Mouse (Mus musculus): ENCODE results near the gene Slc31a2.

Slc31a2 gene

DNA sequence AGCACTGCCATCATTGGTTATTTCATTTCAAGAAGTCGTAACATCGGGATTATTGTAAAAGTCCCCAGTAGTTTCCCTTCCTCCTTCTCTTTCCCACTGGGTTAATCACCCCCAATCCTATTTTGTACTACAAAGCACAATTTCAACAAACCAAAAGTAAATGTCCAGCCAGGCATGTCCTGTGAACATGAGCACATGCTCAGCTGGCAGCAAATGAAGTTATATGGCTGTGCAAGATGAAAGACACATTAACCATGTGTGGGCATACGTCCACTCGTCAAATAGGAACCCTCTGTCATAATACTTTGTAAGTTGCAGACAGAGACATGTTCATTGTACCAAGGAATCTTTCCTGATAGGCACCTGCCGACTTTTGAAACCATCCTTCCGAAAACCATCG, 20.6 kb downstream of the Slc31a2 start:
- no peak for DNase-seq

DNA sequence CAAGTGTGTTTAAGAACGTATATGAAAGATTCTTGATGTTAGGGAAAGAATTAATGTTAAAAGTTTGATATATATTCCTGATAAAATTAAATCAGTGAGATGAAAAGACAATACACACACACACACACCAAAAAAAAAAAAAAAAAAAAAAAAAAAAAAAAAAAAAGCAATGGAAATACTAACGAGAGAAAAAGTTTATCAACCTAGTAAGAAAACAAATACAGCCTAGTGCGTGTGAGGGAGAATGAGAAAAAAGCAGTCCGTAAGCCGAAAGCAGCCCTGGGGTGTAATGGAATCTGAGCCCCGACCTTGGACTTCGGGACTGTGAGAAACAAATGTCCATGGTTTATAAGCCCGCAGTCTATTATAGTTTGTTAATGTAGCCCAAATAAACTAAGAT, 23.2 kb downstream of the Slc31a2 start:
- no peak for DNase-seq

DNA sequence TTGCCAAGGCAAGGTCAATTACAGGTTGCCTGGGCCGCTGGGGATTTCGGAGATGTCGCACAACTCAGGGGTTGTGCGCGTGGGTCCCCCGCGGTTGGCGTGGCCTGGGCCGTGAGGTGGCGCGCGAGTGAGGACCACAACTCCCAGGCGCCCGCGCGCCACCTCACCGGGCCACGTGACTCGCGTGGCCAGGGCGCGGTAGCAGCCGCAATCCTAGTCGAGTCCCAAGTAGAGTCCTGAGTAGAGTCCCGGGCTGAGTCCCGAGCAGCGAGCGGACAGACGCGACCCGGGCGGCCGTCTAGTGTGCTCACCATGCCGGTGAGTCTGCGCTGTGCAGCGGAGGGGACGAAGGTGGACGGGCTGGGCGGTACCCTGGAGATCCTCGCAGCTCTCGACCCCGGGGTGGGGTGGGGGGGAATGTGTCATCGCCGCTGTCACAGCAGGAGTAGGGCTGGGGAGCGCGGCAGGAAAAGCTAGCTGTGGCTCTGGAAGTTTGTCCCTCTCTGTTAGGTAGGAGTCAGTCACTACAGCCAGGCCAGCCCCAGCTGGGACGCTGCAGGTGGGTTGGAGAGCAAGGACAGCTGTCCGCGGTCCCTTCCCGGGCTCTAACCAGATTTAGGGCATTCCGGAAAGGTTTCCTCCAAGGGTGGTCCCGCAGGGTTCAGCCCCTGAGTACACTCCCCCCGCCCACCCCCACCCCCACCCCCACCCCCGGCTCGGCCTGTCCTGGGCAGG, 24.1 kb downstream of the Slc31a2 start:
- DNase-seq: peak; percentile 77 to 82

DNA sequence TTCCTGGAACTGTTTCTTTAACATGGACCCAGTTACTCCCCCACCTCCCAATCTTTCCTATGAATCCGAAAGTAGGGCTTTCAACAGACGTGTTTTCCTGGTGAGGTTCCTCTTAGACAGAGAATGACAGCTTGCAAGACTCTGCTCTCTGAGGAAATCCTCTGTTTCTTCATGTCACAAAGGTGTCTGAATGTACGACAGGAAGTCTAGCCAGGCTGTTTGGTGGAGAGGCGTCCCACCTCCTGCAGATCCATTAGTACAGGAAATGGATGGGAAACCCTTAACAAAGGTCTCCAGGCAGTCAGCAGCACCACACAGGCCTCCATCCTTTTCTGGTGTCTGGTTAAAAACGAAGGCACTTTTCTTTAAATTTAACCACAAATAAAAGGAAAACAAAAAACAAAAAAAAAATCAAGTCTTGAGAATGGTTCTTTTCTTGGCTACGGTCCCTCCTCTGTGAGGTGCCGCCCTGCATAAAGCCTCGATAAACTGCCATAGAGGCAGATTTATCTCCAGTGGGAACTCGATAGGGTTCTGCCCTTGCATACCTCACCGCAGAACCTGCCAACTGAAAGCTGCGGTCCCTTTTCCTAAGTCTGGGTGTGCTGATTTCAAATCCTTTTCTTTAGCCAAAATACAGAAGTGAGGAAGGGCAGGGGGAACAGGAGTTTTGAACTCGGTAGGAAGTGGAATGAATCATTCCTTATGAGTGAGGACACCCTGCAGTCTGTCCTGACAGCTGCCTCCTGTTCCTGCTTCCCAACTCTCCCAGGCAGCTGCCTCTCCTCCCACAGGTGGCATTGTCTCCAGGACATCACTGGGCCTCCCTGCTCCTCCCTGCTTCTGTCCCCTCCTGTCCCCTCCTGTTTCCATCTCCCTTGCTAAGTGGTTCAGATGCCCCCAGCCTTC, 24.9 kb downstream of the Slc31a2 start:
- DNase-seq: peak in 1 of 2 experiments; percentile 30

DNA sequence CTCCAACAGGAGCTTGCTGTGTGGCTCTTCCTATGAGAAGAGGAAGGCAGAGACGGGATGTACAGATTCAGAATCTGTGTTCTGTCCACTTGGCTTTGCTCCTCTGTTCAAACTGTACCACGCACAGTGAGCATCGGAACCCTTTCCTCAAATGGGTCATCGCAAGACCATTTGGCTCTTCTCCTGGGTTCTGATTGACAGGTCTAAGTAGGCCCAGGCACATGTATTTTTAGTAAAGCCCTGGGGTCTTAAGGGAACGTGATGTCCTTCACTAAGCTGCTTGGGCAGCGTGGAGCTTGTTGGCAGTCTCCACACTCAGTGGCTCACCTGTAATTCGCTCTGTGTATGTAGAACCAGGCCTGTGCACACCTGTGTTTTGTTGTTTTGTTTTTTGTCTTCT, 26.9 kb downstream of the Slc31a2 start:
- no peak for DNase-seq

DNA sequence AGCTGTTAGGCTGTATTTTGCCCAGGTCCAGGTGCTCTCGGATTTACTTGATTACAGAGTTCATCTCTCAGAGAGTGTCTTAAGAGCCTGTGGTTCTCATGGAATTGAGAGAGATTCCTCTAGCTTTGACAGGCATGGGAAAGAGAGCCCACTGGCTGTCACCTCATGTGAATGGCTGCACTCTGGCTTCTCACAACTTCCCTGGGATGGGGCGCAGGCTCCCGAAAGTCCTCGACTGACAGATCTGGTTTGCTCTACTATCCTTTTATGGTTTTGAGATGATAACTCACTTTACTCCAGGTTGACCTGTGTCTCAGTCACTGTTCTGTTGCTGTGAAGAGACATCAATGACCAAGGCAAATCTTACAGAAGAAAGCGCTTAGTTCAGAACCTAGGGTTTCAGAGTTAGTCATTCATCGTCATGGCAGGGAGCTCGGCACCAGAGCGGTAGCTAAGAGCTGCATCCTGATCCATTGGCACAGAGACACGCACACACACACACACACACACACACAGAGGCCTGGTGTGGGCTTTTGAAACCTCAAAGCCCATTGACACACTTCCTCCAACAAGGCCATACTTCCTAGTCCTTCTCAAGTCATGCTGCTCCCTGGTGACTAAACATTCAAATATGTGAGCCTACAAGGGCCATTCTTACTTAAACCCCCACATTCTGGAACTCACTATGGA, 28.6 kb downstream of the Slc31a2 start:
- no peak for DNase-seq

DNA sequence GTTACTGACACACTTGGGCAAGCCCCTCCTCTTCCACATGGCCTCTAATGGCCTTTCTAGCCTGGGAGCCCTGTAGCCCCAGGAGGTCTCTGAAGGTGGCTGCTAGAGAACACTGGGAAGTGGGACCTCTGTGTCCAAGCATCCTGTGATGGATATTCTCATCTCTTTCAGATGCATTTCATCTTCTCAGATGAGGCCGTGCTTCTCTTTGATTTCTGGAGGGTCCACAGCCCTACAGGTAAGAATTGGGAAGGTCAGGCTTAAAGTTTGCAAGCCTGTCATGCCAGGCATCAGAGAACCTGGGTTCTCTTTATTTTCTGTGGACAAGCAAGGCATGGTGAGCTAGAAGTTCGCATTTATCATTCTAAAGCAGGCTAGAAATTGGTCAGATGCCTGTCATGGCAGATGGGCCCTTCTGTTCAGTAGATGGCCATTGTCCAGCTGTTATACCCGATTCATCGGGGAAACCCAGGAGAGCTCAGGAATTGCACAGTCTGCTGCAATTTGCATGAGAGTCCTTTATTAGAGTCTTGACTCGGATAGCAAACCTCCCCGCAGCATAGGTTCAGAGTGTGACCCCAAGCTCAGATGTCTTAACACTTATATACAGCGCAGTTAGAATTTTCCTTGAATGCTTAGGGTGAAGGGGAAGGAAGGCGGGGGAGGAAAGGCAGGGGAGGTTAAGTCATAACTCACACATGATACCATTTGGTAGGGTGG, 30.3 kb downstream of the Slc31a2 start:
- DNase-seq: peak; percentile 41 to 59

DNA sequence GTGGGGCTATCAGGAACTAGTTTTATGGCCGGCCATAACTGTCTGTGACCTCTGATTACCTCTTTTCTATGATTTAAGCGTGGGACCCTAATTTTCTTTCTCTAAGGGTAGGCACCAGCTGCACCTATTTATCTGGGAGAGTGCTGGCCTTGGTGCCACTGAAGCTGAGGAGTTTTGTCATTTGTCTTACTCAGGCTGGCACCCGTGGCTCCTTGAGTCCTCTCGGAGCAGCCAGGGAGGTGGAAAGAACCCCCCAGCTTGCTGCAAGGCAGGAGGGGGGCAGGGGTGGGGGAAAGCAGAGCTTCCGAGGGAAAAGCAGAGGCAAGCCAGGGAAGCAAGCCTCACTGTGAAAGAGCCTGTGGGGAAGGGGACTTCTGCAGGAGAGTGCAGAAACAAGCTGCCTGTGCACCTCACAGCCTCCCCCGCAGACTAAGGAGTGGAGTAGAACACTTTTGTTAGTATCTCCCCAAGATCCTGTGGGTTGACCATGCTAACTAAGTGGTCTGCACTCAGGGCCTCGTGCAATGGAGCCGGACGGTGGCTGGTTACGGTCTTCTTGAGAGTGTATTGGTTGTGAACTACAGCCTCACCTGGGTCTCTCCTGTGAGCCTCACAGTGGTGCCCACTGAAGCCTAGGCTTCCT, 31.0 kb downstream of the Slc31a2 start:
- no peak for DNase-seq

DNA sequence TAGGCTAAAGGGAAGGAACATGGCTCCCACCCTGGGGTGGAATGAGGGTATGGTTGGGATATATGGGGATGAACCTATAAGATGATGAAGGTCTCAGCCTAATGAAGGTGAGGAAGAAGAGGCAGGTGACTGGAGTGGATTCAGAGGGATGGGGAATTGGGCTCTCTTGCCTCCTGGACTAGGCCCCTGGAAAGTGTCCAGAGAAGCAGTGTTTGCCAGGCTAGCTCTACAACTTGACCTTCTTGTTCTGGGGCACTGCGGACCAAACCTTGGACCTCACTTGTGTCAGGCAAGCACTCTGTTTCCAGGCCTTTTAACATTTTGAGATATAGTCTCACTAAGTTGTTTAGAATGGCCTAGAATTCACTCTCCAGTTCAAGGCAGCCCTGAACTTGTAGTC, 32.4 kb downstream of the Slc31a2 start:
- no peak for DNase-seq

DNA sequence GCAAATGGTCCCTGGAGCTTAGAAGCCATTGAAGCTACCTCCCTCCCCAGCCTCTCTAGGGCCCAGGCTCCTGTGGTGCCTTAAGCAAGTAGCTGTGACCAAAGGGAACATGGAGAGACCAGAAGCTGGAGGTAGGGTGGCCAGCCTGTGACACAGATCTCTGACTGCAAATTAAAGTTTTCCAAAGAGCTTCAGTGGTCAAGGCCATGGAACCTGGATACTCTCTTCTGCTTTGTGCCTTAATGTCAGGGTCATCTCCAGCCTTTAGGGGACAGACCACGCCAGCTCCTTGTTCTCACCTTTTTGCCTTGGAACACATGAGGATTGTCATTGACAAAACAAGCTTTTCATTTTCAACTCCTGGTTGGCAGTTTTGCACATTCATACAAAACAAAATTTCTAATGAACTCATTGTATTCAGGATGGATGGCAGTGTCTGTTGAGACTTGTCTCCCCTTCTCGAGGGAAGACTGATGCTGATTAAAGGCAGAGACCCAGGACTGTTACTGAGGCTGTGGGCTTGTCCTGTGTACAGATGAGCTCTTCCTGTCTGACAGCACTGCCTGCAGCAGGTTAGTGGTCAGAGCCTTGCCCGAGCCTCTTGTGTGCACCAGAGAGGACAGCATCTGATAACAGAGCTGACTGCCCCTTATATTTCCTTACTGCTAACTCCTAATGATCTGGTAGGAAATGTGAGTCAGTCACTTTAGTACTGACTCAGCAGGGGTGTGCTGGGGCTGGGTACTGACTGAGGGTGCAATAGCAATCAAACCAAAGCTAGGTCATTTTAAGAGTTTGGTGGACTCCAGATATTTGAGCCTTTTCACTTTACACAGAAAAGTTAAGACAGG, 35.1 kb downstream of the Slc31a2 start:
- no peak for DNase-seq

DNA sequence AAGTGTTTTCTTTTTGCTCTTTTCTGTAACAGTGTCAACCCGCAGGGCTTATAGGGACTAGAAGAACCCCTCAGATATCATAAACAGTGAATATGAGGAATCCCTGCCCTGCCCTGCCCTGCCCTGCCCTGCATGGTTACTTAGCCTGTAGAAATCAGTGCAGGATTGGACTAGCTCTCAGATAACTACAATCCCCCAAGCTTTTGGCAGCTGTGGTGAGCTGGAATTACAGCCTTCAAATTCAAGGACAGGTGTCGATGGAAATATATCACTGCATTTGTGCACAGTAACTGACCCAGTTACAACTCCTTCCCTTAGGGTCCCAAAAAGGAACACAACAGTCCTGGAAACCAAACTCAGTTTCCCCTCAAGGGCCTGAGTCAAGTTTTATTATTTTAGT, 37.6 kb downstream of the Slc31a2 start:
- no peak for DNase-seq

DNA sequence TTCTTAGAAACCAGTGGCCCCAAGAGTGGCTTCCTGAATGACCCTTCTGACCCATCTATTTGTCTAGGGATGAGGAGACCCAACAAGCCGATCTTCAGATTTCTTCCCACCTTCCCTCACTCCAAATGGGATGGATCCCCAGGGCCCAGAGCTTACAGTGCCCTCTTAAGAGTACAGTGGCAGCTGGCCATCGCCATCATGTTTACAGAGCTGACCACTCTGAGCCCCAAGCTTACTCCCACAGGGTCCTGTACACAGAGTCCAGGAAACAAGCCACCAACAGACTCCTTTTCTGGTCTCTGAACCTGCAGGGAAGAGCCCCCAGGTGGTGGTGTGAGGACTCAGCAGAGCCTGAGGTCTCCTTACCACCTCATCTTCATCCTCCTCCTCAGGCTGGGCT, 40.4 kb downstream of the Slc31a2 start:
- DNase-seq: no peak

DNA sequence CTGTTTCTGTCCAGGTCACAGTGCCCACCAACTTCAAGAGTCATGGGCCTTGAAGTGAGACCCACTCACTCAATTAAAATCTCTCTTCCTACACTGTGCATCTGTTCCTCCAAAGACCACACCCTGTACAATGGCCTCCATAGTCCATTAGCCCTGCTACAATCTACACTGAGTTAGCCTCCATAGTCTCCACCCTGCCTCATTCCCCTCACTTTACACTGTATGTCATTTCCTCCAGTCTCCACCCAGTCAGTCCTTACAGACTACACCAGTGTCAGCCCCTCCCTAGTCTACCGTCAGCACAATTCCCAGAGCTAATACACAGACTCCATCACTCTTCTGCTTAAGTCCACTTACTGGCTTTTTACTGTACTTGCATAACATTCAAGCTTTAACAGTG, 40.9 kb downstream of the Slc31a2 start:
- DNase-seq: no peak

DNA sequence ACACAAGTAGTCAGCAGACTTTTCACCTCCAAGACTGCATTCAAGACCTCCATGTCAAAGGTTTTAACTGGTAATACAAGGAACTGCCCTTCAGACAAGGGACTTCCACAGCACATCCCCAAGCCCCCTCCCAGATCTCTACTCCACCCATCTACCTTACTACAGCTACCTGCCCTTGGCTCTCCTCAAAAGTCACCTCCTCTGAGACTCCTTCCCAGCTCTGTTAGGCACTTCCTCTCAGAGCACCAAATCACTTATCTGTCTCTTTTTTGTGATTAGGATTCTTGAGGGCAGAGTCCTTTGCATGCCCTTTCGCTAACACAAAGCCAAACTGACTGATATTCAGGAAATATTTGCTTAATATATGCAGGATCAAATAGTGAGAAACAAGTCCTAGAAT, 43.9 kb downstream of the Slc31a2 start:
- no peak for DNase-seq

DNA sequence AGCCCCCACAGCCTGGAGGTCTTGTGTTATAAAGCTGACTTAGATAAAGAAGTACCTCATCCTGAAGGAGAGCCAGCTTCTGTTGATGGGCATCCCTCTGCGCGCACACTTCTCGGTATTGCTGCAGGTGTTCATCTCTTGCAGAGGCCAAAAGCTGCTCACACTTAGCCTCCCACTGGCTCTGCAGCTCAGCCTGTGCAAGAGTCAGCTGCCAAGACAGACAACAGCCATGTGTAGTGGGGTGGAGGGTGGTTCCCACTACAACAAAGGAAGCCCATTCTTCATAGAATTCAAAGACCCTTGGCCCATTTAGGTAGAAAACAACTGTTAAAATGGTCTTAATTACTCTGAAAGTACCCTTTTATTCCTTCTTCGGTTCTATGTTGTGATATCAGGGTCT, 44.5 kb downstream of the Slc31a2 start:
- no peak for DNase-seq

DNA sequence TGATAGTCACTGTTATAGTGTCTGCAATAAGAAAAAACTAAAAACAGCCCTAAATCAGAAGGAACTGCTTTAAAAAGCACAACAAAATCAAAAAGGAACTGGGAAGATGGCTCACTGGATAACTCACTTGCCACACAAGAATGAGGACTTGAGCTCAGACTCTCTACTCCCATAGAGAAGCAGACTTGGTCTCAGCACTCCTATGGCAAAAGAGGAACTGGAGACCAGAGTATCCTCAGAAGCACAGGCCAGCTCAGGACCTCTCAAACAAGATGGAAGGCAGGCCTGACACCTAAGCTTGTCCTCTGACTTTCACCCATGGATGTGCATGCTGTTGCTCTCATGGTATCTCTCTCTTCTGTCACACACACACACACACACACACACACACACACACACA, 46.0 kb downstream of the Slc31a2 start:
- DNase-seq: no peak

DNA sequence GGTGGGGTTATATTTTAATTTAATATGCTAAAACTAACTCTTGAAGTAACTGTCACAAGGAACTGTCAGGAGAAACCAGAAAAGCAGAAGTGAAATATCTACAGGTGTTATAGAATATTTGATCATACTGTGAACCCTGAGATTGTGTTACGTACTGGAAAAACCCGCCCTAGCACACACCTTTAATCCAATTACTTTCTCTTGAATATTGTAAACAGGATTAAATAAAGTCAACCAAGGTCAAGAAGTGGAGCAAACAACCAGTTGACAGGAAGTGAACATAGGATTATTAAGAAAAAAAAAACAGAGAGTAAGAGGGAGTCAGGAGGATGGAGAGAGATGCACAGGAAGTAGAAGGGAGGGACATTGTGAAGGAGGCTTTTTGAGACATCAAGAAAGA, 50.5 kb downstream of the Slc31a2 start:
- no peak for DNase-seq

DNA sequence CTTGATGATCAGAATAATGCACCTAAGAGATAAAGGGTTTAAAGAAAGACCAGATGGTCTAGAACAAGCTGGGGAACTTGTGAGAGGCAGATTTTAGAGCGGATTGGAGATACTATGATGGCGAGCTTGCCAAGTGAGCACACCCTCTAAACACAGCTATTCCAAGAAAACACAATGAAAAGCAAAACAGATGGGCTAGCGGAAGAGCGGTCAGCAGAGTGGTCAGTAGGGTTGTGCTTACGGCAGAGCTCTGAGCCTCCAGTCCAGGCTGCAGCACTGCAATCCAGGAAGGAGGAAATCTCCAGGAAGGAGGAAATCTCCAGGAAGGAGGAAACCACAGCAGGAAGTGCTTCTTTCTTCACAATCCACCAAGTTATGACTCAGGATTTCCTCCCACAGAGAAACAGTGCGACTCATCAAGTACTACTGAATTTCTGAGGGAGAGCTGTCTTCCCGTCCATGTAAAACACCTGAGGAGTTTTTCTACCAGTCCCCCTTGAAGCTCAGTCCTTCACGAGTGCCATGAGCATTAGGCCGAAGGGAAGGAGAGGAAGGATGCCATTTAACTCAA, 51.4 kb downstream of the Slc31a2 start:
- no peak for DNase-seq

DNA sequence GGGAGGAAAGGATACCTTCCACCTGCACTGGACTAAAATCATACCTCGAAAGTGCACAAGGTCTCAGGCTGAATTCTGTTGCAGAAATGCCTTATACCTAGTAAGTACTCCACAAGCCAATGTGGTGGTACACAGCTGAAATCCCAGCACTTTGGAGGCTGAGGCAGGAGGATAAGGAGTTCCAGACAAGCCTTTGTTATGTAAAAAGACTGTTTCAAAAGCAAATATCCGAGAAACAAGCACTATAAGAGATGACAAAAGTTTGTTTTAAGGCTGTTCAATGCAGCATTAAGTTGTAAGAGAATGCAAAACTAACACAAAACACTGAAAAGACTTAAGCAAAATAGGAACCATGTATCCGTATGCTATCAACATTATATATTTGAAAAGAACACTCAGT, 52.2 kb downstream of the Slc31a2 start:
- DNase-seq: no peak

DNA sequence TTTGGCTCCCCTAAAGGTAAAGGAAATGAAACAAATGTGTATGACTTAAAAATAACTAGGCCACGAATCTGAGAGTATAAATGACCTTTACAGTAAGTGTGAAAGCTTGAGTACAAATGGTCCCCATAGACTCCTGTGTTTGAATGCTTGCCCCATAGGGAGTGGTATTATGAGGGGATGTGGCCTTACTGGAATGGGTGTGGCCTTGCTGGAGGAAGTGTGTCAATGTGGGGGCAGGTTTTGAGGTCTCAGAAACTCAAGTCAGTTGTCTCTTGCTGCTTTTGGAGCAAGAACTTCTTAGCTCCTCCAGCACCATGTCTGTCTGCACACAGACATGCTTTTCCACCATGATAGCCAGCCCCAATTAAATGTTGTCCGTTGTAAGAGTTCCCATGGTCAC, 54.1 kb downstream of the Slc31a2 start:
- no peak for DNase-seq

DNA sequence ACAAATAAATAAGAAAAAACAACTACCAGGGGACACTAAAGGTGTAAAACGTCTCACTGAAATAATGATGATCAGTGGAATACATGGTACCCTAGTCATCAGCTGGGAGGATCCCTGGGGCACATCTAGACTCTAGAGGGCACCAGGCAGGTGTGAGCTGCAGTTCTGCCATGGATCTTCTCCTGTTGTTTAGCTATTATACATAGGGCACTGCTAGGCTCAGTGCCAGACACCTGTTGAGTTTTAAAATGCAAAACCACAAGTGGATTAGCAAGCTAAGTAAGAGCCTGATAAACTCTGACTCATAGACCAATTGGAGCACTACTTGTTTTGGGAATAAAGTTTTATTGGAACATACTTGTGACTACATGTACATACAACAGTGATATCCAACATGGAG, 55.9 kb downstream of the Slc31a2 start:
- no peak for DNase-seq
